Mouse (Mus musculus): ENCODE results near the gene Prkch.

- TF ChIP-seq CTCF (conservative IDR thresholded peaks at IDR 0.05; ENCODE audit: low read length) (no peak), POU5F1 (IDR thresholded peaks at IDR 0.05; ENCODE audit: borderline replicate concordance, low read length) (no peak), NANOG (IDR thresholded peaks at IDR 0.05; ENCODE audit: borderline replicate concordance, low read length) (no peak)
Measured at GRCm38 (mm10) chr12:73608065-73608397, 23.4 kb downstream of the Prkch start.

Measured in E14TG2a.4 (cell line).